Mouse (Mus musculus) frontal cortex, adult 2 months (tissue): ENCODE results near the gene Gm26602. TPM values are rescaled to one million over a fixed set of nuclear protein-coding genes. Genes with fewer than 3 reads are reported as not detected.

Source experiments
- DNase-seq, 2 experiments: peaks; one replicate each; pipeline ENCODE4 v3.0.0; 2022; ENCODE audit warnings: low spot score in 1 of 2; ENCODE audit errors: extremely low spot score in 1 of 2
- polyA plus RNA-seq: library from polyadenylated mRNA; depleted of rRNA; stranded (reverse); fragments of >200 nt; gene quantifications from 2 replicates; pipeline ENCODE4 v1.2.3, GENCODE M21; 2012

Gm26602 gene
- polyA plus RNA-seq, 1 experiment = not detected

DNA sequence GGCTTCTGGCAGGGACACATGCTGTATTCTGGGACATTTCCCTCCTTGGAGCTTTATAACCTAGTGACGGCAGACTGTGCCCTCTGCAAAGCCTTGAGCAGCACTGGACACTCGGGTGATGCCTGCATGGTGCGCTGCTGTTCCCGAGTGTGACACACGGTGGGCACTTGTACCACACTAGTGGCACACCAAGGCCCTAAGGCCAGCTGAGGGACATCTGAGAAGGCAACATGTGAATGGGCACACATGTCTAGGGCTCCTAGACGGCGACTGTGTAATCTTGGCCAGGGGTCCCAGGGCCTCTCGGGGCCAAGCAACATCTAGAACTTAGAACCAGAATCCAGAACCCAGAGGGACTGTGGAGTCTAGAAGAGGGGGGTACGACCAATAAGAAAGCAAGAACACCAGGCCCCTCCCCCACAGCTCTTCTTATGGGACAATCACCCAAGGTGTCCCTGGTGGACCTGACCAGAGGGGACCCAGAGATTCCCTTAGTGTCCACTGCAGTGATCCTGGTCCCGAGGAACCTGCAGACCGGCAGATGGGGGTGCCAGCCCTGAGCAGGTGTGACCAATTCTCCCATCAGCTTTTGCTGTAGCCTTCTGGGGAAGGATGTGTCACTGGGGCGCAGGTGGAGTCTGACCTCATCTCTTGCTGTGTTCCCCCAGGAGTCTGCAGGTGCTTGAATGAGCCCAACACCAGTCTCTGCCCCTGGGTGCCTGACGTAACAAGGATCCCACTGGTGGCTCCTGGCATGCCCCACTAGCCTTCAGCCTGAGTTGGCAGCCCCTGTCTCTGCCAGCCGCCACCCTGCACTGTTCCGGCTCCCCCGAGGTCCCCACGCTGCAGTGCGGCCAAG lies 19.5 kb downstream of the Gm26602 start:
- DNase-seq = no peak

DNA sequence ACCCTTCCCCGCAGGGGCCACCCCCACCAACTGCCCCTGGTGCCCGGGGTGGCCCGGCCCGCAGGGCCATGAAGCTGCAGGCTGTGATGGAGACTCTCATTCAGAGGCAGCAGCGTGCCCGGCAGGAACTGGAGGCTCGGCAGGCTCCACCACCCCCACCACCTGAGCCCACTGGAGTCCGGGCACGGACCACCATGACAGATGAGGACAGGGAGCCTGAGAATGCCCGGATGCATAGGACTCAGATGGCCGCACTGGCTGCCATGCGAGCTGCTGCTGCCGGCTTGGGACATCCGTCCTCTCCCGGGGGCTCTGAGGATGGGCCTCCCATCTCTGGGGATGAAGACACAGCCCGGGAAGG lies 20.1 kb downstream of the Gm26602 start:
- DNase-seq = no peak

DNA sequence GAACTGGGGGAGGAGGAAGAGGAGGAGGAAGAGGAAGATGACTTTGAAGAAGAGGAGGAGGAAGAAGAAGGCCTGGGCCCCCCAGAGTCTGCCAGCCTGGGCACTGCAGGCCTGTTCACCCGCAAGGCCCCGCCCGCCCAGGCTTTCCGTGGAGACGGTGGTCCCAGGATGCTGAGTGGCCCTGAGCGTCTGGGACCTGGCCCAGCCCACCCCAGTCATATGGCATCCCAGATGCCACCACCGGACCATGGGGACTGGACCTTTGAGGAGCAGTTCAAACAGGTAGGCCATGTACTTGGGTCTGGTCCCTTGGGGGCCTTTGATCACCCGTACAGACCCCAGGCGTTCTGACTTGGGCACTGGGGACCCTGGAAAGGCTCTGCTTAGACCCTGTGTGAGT lies 21.1 kb downstream of the Gm26602 start:
- no peak for DNase-seq

DNA sequence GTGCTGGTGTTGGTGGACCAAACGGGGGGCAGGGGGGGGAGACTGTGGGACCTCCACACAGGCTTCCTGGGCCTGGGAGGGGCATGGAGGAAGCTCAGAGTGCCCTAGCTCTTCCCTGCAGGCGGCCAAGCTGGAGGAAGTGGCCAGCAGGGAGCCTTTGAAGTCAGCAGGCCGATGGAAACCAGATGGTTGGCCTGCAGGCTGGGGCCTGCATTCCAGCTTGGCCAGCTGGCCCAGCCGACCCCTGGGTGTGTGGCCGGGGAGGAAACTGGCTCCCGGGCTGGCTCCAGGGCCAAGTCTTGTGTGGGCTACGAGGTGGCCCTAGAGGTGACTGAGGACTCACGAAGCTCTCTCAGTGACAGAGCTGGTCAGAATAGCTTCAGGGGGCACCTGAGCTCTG lies 22.1 kb downstream of the Gm26602 start:
- no peak for DNase-seq

DNA sequence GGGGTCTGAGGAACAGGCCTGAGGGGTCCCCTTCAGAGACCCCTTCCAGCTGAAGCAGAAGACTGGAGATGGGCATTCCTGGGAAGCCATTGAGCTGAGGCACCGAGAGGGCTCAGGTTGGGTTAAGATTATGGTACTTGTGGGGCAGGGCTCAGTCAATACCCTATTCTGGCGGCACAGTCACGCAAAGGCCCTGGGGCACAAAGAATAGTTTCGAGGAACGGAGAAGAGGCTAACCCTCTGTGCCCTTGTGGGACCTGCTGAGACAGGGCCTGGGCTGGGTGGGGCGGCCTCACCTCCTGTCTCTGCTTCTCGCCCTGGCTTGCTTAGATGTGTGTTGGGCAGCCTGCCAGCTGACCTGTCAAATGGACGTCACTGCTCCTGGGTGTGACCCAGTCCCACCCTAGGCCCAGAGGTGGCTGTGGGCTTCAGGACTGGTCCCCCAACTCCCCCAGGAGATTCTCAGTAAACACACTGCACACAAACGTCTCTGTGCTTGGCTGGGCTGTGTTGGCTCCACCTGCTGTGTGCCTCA lies 22.6 kb downstream of the Gm26602 start:
- DNase-seq = no peak

DNA sequence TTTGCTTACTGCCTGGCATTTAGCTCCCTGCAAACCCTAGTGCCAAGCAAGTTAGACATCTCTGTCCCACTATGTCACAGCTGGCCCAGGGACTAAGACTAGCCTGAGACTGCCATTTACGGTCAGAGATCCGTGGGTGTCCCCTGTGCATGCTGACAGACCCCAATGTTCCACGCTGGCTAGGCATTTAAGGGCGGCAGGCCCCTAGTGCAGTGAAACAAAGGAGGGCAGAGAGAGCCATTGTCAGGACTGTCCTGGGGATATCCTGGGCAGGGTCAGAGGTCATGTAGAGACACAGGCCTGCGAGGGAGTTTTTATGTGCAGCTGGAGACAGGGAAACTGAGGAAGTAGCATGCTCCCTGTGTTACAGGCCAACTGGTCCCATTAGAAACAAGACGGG lies 23.2 kb downstream of the Gm26602 start:
- no peak for DNase-seq

DNA sequence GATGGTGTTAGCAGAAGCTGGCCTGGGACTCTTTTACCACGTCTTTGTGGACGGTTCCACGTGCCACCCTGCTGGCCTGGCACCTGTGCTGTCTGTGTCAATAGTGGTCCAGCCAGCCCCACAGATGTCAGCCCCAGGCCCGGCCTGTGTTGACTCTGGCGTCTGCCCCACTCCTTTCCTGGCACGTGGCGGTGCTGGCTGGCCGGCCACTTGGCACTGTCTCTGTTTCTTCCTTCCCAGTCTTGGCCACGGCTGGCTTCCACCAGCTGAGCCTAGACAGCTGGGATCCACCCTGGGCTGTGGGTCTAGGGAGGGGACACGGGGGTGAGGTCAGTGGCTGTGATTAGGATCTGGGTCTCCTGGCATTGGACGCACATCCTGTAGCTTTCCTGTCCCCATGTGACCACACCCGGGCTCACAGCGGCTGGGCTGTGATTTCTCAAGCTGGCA lies 23.6 kb downstream of the Gm26602 start:
- peak in 1 of 2 experiments; percentile 68 for DNase-seq

- no peak for DNase-seq
Measured at GRCm38 (mm10) chr10:79934794-79935569, 24.3 kb downstream of the Gm26602 start.

GRCm38 (mm10) chr10:79936284-79936910 lies 25.7 kb downstream of the Gm26602 start:
- DNase-seq = no peak

- DNase-seq = no peak
Measured at GRCm38 (mm10) chr10:79936911-79937441, 26.3 kb downstream of the Gm26602 start.

GRCm38 (mm10) chr10:79937775-79938526 lies 27.3 kb downstream of the Gm26602 start:
- no peak for DNase-seq

DNA sequence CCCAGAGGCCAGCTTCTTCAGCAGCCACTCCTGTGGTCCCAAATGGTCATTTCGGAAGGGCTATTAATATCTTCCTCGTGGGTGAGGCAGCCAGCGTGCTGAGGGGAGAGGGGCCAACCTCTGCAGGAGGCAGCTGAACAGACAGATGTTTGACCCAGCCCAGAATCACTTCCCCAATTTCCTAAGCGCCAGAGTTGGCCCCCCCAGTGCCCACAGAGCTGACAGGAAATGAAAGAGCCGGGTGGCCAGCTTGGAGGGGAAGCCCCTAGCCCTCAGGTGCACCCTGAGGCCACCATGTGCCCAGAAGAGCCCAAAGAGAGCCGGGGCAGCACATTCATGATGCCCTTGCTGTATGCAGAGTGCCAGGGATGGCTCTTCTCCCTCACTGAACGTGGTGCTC lies 30.1 kb downstream of the Gm26602 start:
- DNase-seq = no peak

GRCm38 (mm10) chr10:79942988-79943387 lies 32.3 kb downstream of the Gm26602 start:
- no peak for DNase-seq

DNA sequence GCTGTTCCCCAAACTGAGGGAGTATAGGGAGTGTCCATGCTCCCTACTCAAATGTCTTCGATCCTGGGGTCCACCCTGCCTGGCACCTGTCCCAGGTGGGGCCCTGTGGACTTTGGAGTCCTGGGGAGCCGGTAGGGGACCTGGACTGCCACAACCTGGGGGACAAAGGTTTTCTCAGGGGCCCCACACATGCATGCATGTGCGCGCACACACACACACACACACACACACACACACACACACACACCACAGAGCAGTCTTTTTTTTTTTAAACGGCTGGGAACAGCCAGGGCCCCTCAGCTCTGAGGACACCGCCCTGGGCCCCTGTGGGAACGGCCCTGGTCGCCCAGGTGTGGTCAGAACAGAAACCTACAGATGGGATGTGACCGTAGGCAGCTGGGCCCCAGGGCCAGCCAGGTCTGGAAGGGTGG lies 32.8 kb downstream of the Gm26602 start:
- DNase-seq = no peak

DNA sequence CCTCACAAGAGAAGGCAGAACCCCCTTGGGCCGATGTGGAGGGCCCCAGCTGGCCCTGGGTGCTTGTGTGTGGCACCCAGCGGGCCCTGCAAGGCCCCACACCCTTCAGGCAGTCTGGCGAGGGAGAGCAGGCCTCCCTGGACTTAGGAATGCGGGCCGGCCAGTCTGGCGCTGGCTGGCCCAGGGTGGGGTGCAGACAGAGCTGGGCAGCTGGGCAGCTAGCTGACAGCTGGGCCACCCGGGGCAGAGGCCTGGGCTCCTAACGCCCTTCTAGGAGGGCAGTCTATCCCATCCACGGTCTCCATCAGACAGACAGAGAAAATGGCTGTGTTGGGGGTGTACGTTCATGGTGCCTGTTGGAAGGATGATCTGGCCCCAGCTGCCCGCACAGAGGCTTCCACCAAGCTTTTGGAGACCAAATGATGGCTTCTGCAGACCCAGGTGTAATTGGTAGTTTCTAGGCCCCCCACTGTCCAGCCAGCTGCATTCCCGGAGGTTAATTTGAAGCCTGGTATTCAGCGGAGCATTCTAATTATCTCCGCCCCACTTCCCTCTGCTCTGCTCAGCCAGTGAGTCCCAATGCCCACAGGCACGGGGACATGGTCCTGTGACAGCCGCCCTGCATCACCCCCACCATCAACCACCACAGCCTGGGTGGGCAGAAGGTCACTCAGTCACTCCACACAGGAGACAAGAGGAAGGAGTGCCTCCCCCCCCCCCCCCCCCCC lies 35.0 kb downstream of the Gm26602 start:
- DNase-seq = no peak

DNA sequence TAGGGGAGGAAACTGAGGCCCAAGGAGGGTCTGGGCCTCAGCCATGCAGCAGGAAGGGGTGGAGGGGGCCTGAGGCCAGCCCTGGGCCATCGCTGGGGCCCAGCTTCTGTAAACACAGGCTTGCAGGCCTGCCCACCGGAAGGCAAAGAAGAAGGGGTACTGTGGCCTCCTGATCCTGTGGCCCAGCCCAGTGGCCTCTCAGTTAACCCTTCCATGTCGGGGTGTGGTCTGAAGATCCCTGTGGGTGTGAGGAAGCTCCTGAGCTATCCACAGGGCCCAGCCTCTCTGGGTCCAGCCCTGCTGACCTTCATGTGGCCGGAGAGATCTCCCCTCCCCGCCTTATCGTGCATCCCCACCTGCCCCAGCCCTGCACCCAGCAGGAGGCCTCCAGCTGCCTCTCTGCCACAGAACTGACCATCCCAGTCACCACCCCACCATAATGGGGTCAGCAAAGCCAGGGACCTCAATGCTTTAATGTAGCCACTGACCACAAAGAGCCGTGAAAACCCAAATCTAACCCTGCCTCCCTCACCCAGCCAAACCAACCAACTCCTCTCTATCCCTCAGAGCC lies 36.2 kb downstream of the Gm26602 start:
- no peak for DNase-seq

- no peak for DNase-seq
Measured at GRCm38 (mm10) chr10:79947502-79947901, 36.8 kb downstream of the Gm26602 start.

GRCm38 (mm10) chr10:79949873-79950272 lies 39.2 kb downstream of the Gm26602 start:
- no peak for DNase-seq

GRCm38 (mm10) chr10:79950661-79951060 lies 40.0 kb downstream of the Gm26602 start:
- no peak for DNase-seq
